12 mouse cellular contexts compared by ENCODE assay signal in genomic region chr8:126681948-126682651, GRCm38 (mm10).
A peak's percentile ranks its signal among the peaks of the same experiment; 100 is the strongest.
DNase-seq lines count a peak whose midpoint lies in the region; ATAC-seq lines count a peak whose summit lies in the region.
"Had no signal": no experiment of that assay in that cellular context is flagged by ENCODE, and none has a peak within 500 bp of the region (broad histone marks: within the 10 kb centered on the region; RNA-seq: fewer than 3 reads in every experiment).

No protein-coding gene starts in this region.

- H3K9ac ChIP-seq in forebrain, embryonic 15.5 days (replicated peaks): no peak overlapping the region
- H3K9ac ChIP-seq in forebrain, embryonic 11.5 days (ENCODE audit: low read length): no peak overlapping the region
- H3K9ac ChIP-seq in heart, embryonic 12.5 days: no peak overlapping the region
- H3K9ac ChIP-seq: intestine, embryonic 15.5 days; liver, embryonic 14.5 days had no signal

- peaks cover 28% of the 10 kb centered on the region for H3K4me1 ChIP-seq in forebrain, embryonic 15.5 days
- H3K4me1 ChIP-seq in forebrain, embryonic 11.5 days (replicated peaks; ENCODE audit: control insufficient read depth, insufficient read depth, low read length): 0 out of 2 replicates have a peak, but pooled peaks cover 2% of the 10 kb centered on the region
- peaks cover 16% of the 10 kb centered on the region for H3K4me1 ChIP-seq in heart, embryonic 12.5 days (replicated peaks)
- H3K4me1 ChIP-seq: intestine, embryonic 15.5 days had no signal

- no peak for DNase-seq in forebrain, embryonic 11.5 days (ENCODE audit: low spot score)
- peak; percentile 49 for DNase-seq in kidney, postnatal 14 days
- DNase-seq in kidney, adult 8-10 months: no peak
- peak; percentile 57 for DNase-seq in lung, postnatal 14 days
- no peak for DNase-seq in thymus, postnatal 0 days (ENCODE audit: low spot score)
- no peak for DNase-seq in cerebellum, adult 9-11 months
- DNase-seq: layer of hippocampus, postnatal 36 days had no signal

- WGBS in forebrain, embryonic 15.5 days: 32% methylated on average over 6 of the region's 6 CpGs
- 29% methylated on average over 6 of the region's 6 CpGs for WGBS in forebrain, embryonic 11.5 days
- 57% methylated on average over 6 of the region's 6 CpGs for WGBS in heart, embryonic 12.5 days

- H3K27ac ChIP-seq in forebrain, embryonic 15.5 days (replicated peaks): peak overlapping the region; percentile 31; the same call in 1 of the 2 replicates
- H3K27ac ChIP-seq in forebrain, embryonic 11.5 days (ENCODE audit: low read depth, low read length): no peak overlapping the region
- H3K27ac ChIP-seq in heart, embryonic 12.5 days (ENCODE audit: poor library complexity, severe bottlenecking): peak overlapping the region; percentile 24; the same call in 1 of the 2 replicates
- H3K27ac ChIP-seq: intestine, embryonic 15.5 days; liver, embryonic 14.5 days had no signal

- no peak overlapping the region for H3K4me3 ChIP-seq in forebrain, embryonic 15.5 days
- H3K4me3 ChIP-seq in forebrain, embryonic 11.5 days (ENCODE audit: low read depth, low read length): no peak overlapping the region
- H3K4me3 ChIP-seq in heart, embryonic 12.5 days: no peak overlapping the region
- H3K4me3 ChIP-seq: intestine, embryonic 15.5 days had no signal

- no peaks in the 10 kb centered on the region for H3K27me3 ChIP-seq in forebrain, embryonic 15.5 days
- H3K27me3 ChIP-seq in forebrain, embryonic 11.5 days (ENCODE audit: control insufficient read depth, insufficient read depth, low read length): no peaks in the 10 kb centered on the region
- no peaks in the 10 kb centered on the region for H3K27me3 ChIP-seq in heart, embryonic 12.5 days (replicated peaks)
- H3K27me3 ChIP-seq: intestine, embryonic 15.5 days had no signal

- ATAC-seq in forebrain, embryonic 15.5 days (replicated peaks): no peak
- ATAC-seq in forebrain, embryonic 11.5 days (replicated peaks; ENCODE audit: low FRiP score): no peak
- ATAC-seq in heart, embryonic 12.5 days (ENCODE audit: insufficient number of reproducible peaks, low FRiP score): no peak
- ATAC-seq: intestine, embryonic 15.5 days had no signal

- no peak overlapping the region for H3K4me2 ChIP-seq in forebrain, embryonic 15.5 days (replicated peaks)
- no peak overlapping the region for H3K4me2 ChIP-seq in forebrain, embryonic 11.5 days (ENCODE audit: low read depth, low read length, severe bottlenecking)
- H3K4me2 ChIP-seq in heart, embryonic 12.5 days: no peak overlapping the region
- H3K4me2 ChIP-seq: intestine, embryonic 15.5 days had no signal

- H3K9me3 ChIP-seq in forebrain, embryonic 15.5 days: no peaks in the 10 kb centered on the region
- H3K9me3 ChIP-seq in forebrain, embryonic 11.5 days (ENCODE audit: control insufficient read depth, low read length): no peaks in the 10 kb centered on the region
- peaks cover 3% of the 10 kb centered on the region; the same call in 1 of the 2 replicates for H3K9me3 ChIP-seq in heart, embryonic 12.5 days (replicated peaks)
- H3K9me3 ChIP-seq: intestine, embryonic 15.5 days had no signal

- no peaks in the 10 kb centered on the region for H3K36me3 ChIP-seq in forebrain, embryonic 15.5 days
- H3K36me3 ChIP-seq in forebrain, embryonic 11.5 days (ENCODE audit: control insufficient read depth, insufficient read depth, low read length): no peaks in the 10 kb centered on the region
- H3K36me3 ChIP-seq in heart, embryonic 12.5 days: no peaks in the 10 kb centered on the region
- H3K36me3 ChIP-seq: G1E; intestine, embryonic 15.5 days had no signal

Comparison
In these comparisons a context has a peak if more than half of its experiments do, and no peak if none do; other contexts are left out.
1. DNase-seq: peak in kidney, postnatal 14 days (single experiment) and lung, postnatal 14 days (single experiment); none in forebrain, embryonic 11.5 days (single experiment), kidney, adult 8-10 months (0 of 2), thymus, postnatal 0 days (single experiment) and cerebellum, adult 9-11 months (single experiment).